Mouse (Mus musculus): ENCODE results near the gene Svep1.

- TF ChIP-seq CTCF (IDR thresholded peaks at IDR 0.05; ENCODE audit: low read depth, low read length) (no peak), GATA2 (IDR thresholded peaks at IDR 0.05; ENCODE audit: borderline replicate concordance, low read depth, low read length) (no peak), TAL1 (conservative IDR thresholded peaks at IDR 0.05; ENCODE audit: low read depth, low read length) (no peak), GATA1 (IDR thresholded peaks at IDR 0.05; ENCODE audit: borderline replicate concordance, low read length) (no peak), POLR2AphosphoS5 (IDR thresholded peaks at IDR 0.05; ENCODE audit: insufficient replicate concordance, low read depth, low read length) (no peak)
These were observed 161.8 kb downstream of the Svep1 start for GRCm38 (mm10) chr4:58044833-58045232.

Data from G1E (cell line).